Mouse (Mus musculus) heart, adult 2 months (tissue): ENCODE measurements around the gene Olfr299.

Source experiments
- EP300 ChIP-seq: fragments of 200-500 bp; IDR thresholded peaks from 2 replicates; pipeline ENCODE4 v1.6.1; 2011; ENCODE audit warnings: low read depth, low read length, control low read depth; ENCODE audit not compliant: insufficient read depth
- POLR2A ChIP-seq: fragments of 200-500 bp; IDR thresholded peaks from 2 replicates; pipeline ENCODE4 v1.6.1; 2011; ENCODE audit warnings: mild to moderate bottlenecking, low read depth, low read length, control low read depth; ENCODE audit not compliant: insufficient read depth

DNA sequence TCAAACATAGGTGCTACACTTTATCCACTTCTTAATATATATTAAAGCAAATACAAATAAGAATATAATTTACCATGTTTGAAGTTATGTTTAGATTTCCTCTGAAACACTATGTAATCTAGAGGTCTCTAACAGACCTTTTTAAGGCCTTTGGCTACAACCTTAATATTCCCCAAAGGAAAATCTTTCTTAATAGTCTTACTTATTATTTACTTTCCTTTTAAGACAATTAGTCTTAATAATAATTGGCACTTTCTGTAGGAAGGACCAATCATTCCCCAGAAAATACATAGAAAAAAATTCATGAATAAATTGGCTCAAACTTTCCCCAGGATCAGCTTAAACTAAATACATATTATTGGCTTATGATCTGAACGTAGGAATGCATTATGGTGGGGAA, 32.7 kb downstream of the Olfr299 start, which contains the start of gene Olfr298:
- no peak for TF ChIP-seq EP300
- TF ChIP-seq POLR2A: no peak
